Mouse (Mus musculus) central nervous system, embryonic 14 days (tissue): ENCODE data around the gene Gpr180. TPM values are rescaled to one million over a fixed set of nuclear protein-coding genes. Genes with fewer than 3 reads are reported as not detected.

Experiments
- polyA plus RNA-seq: library from polyadenylated mRNA; depleted of rRNA; stranded (reverse); fragments of >200 nt; gene quantifications from 2 replicates; pipeline ENCODE4 v1.2.3, GENCODE M21; 2012; rRNA removed

Gpr180 gene
- polyA plus RNA-seq, result 22.5 and 30.5 TPM in 2 replicates

DNA sequence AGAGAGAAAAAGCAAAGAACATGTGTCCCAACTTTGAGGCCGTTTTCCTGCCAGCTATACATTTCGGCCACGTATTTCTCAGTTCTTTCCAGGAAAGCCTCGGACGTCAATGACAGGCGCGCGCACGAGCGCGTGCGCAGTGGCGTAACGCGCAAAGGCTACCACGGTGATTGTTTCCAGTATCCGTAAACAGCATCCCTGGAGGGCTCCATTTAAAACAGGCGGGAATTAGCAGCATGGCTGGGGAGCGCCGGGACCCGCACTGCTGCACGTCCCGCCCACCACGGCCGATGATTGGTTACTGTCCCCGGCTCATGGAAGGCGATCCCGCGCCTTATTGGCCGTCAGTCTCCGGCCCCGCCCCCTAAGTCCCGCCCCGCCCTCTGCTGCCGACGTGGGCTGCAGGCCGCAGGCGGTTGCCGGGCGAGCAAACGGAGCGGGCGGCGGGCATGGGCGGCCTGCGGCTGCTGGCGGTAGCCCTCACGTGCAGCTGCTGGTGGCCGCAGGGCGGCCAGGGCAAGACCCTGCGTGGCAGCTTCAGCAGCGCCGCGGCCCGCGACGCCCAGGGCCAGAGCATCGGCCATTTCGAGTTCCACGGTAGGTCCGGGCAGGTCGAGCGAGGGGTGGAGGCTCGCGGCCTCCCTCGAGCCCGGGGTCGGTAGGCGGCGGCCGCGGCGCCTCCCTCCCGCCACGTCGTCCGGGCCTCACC lies at the start of gene Gpr180:
Gene Gpr180 (plus strand): TSS at position 415 of the 709 bp plus-strand sequence.

DNA sequence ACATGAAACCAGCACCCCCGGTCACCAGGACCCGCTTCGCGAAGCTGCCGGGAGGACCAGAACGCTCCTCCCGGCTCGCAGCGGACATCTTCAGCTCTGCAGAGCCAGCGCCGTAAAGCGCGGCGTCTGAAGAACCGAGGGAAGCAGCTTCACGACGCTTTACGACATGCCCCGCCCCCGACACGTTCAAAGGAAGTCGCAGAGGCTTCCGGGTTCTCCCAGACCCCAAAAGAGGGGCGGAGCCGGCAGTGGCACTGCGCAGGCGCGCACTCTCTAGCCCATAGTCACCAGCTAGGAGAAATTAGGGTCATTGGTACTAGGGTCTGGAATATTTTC lies 4.3 kb upstream of the Gpr180 start, which contains the start of gene Tgds:
Gene Tgds (minus strand): TSS at position 114 of the 336 bp plus-strand sequence.

Other genes starting within 250 kb of the Gpr180 start
- gene Dct, start 84.9 kb upstream of the Gpr180 start, polyA plus RNA-seq, result 9.3 and 9.9 TPM in 2 replicates
- gene Tgds, start 4.4 kb upstream of the Gpr180 start, polyA plus RNA-seq, result 24.4 and 25.6 TPM in 2 replicates
- gene Sox21, start 99.9 kb downstream of the Gpr180 start, polyA plus RNA-seq, result 21.2 and 26.3 TPM in 2 replicates
- 0.07 TPM in 1 of 2 replicates, not detected in the other for gene Gm9376, start 129.8 kb downstream of the Gpr180 start, polyA plus RNA-seq